Mouse (Mus musculus): ENCODE measurements at regions not wholly inside any gene's neighbourhood (a gene's known extent, or its start where the extent isn't known, plus 50 kb on each side); places are given as distances from the start of the nearest gene placed in this dataset.

GRCm38 (mm10) chr16:13041356-13041755 is 68.1 kb upstream of the Ercc4 start:
- no peak for TF ChIP-seq CTCF (IDR thresholded peaks at IDR 0.05; ENCODE audit: low read depth, low read length)
- TF ChIP-seq TAL1 (conservative IDR thresholded peaks at IDR 0.05; ENCODE audit: low read depth, low read length): no peak
- no peak for TF ChIP-seq GATA1 (IDR thresholded peaks at IDR 0.05; ENCODE audit: borderline replicate concordance, low read length)
